Mouse (Mus musculus): ENCODE results near the gene Rbfox2. TPM values are rescaled to one million over a fixed set of nuclear protein-coding genes. Genes with fewer than 3 reads are reported as not detected.

Rbfox2 gene
- polyA plus RNA-seq, 1 experiment from 2014 or later: 16.8 TPM

DNA sequence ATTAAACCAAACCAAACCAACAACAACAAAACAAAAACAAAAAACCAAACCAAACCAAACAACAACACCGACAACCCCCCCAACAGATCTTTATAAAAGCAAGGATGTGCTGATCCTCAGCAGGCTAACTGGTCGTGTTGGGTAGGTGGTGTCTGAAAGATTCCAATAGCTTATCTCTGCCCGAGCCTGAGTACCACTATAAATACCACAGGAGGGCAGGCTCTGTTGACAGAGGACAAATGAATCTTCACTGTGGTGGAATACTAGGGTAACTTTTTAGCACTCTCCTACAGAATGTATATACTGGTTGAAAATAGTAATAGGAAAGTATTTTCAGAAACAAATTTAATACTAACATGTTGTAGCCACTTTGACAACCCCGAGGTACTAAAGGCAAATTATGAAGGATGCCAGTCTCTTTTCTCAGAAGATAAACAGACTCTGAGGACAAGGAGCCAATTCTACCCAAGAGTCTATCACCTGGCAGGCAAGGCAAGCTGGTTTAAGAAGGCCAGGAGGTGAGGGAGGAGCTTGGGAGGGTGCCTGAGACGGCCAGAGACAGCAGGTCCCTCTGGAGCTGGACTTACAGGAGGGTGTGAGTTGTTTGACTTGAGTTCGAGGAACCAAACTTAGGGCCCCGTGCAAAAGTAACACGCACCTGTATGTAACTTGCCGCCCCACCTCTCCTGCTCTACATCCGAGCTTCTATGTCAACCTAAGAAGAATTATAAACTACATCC lies 199.5 kb downstream of the Rbfox2 start:
- peaks cover 6% of the 10 kb centered on the region for H3K4me1 ChIP-seq (replicated peaks; ENCODE audit: control insufficient read depth, insufficient read depth, low read length)
- peak; percentile 41; the same call in 1 of the 2 replicates for TF ChIP-seq CTCF (IDR thresholded peaks at IDR 0.05; ENCODE audit: low read depth)
- no peak overlapping the region for H3K4me2 ChIP-seq (replicated peaks; ENCODE audit: low read depth)
- no peaks in the 10 kb centered on the region for H3K27me3 ChIP-seq (replicated peaks; ENCODE audit: control insufficient read depth, insufficient read depth, low read length)
- no peak overlapping the region for H3K4me3 ChIP-seq (ENCODE audit: low read depth, low read length)
- H3K9me3 ChIP-seq (ENCODE audit: control insufficient read depth): no peaks in the 10 kb centered on the region
- no peak overlapping the region for H3K9ac ChIP-seq (ENCODE audit: low read depth, low read length)
- no peak for ATAC-seq
- 58% methylated on average over 10 of the region's 10 CpGs for WGBS
- no peak overlapping the region for H3K27ac ChIP-seq (ENCODE audit: low read depth, low read length)
- 0 out of 2 replicates have a peak, but pooled peaks cover 5% of the 10 kb centered on the region for H3K36me3 ChIP-seq (ENCODE audit: control insufficient read depth, insufficient read depth)

DNA sequence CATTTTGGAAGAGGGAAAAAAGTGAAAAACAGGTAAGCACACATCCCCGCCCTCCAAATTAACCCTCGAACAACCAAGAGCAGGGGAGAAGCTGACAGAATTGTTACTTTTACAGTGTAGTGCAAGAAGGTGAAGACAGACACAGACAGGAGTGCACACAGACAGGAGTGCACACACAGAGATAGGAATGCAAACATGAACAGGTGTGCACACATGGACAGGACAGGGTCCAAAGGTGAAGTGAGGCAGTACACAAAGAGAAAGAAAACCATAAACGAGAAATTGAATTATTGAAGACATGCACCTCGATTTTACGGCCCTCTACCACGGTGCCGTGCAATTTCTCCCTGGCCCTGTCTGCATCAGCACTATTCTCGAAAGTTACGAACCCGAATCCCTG lies 201.5 kb downstream of the Rbfox2 start:
- peak; percentile 75 for ATAC-seq
- no peak overlapping the region for H3K9ac ChIP-seq (ENCODE audit: low read depth, low read length)
- no peaks in the 10 kb centered on the region for H3K27me3 ChIP-seq (replicated peaks; ENCODE audit: control insufficient read depth, insufficient read depth, low read length)
- peaks cover 6% of the 10 kb centered on the region for H3K4me1 ChIP-seq (replicated peaks; ENCODE audit: control insufficient read depth, insufficient read depth, low read length)
- H3K27ac ChIP-seq (ENCODE audit: low read depth, low read length): no peak overlapping the region
- H3K9me3 ChIP-seq (ENCODE audit: control insufficient read depth): no peaks in the 10 kb centered on the region
- no peak for TF ChIP-seq CTCF (IDR thresholded peaks at IDR 0.05; ENCODE audit: low read depth)
- 36% methylated on average over 10 of the region's 10 CpGs for WGBS
- H3K4me3 ChIP-seq (ENCODE audit: low read depth, low read length): no peak overlapping the region
- peak overlapping the region; percentile 27; the same call in 1 of the 2 replicates for H3K4me2 ChIP-seq (replicated peaks; ENCODE audit: low read depth)
- H3K36me3 ChIP-seq (ENCODE audit: control insufficient read depth, insufficient read depth): peaks cover 15% of the 10 kb centered on the region; the same call in 1 of the 2 replicates

DNA sequence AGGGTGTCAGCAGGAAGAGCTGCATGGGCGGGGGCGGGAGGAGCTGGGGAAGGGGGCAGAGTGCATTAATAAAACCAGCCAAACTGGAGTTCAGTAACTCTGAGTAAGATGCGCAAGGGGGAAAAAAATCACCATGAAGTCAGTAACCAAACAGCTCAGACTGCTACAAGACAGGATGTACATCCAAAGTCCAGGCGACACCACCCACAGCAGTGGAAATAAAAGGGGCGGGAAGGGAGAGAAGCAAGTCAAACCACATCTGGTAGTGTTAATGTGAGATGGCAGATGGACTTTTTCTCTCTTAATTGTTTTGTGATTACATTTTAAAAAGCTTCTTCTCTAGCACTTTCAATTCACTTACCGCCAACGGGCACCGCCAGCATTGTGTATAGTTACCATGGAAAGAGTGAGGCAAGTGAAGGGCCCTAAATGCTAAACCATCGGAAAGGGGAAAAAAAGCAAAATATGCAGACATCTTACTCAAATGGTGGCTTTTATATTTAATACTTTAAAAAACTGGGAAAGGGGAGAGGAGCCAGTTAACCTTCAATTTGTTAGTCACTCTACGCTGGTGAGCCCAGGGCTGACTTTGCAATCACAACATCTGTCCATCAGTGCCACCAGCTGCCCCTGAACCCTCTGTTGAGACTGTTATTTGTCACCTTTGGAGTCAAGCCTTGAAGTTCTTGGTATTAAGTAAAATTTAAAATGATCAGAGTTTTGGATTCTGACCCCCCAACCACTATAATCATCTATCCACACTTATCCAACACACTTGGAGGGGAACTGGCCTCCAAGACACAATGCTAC lies 202.2 kb downstream of the Rbfox2 start:
- Histone ChIP-seq H3K4me3 (ENCODE audit: low read depth, low read length) (no peak overlapping the region), H3K4me2 (replicated peaks; ENCODE audit: low read depth) (0 out of 2 replicates have a peak overlapping the region, but pooled peaks have one; percentile 17), H3K27me3 (replicated peaks; ENCODE audit: control insufficient read depth, insufficient read depth, low read length) (no peaks in the 10 kb centered on the region), H3K9ac (ENCODE audit: low read depth, low read length) (no peak overlapping the region), H3K36me3 (ENCODE audit: control insufficient read depth, insufficient read depth) (peaks cover 18% of the 10 kb centered on the region; the same call in 1 of the 2 replicates), H3K27ac (ENCODE audit: low read depth, low read length) (peak overlapping the region; percentile 73), H3K9me3 (ENCODE audit: control insufficient read depth) (no peaks in the 10 kb centered on the region), H3K4me1 (replicated peaks; ENCODE audit: control insufficient read depth, insufficient read depth, low read length) (peaks cover 6% of the 10 kb centered on the region)
- WGBS: 40% methylated on average over 10 of the region's 10 CpGs
- TF ChIP-seq CTCF (IDR thresholded peaks at IDR 0.05; ENCODE audit: low read depth): no peak
- peak; percentile 80 for ATAC-seq

DNA sequence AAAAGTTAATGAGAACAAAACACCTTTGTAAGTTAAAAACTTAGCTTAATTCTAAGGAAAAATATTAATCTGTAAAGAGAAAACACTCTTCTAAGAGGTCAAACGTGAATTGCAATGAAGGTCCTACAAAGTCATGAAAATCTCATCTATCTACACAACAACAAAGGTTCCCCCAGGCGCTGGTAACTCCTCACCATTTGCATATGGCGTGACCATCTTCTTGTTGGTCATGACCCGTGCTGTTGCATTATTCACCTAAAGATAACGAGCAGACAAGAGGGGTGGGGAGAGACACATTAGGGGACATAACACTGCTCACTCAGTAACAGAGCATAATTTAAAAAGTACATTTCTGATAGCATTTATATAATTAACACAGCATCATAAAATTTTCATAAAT lies 204.1 kb downstream of the Rbfox2 start:
- Histone ChIP-seq H3K9me3 (ENCODE audit: control insufficient read depth) (no peaks in the 10 kb centered on the region), H3K27ac (ENCODE audit: low read depth, low read length) (no peak overlapping the region), H3K36me3 (ENCODE audit: control insufficient read depth, insufficient read depth) (peaks cover 32% of the 10 kb centered on the region), H3K9ac (ENCODE audit: low read depth, low read length) (no peak overlapping the region), H3K4me3 (ENCODE audit: low read depth, low read length) (no peak overlapping the region), H3K4me1 (replicated peaks; ENCODE audit: control insufficient read depth, insufficient read depth, low read length) (peaks cover 4% of the 10 kb centered on the region), H3K4me2 (replicated peaks; ENCODE audit: low read depth) (no peak overlapping the region), H3K27me3 (replicated peaks; ENCODE audit: control insufficient read depth, insufficient read depth, low read length) (no peaks in the 10 kb centered on the region)
- WGBS: 93% methylated on average over 5 of the region's 5 CpGs
- TF ChIP-seq CTCF (IDR thresholded peaks at IDR 0.05; ENCODE audit: low read depth): no peak
- ATAC-seq: no peak

DNA sequence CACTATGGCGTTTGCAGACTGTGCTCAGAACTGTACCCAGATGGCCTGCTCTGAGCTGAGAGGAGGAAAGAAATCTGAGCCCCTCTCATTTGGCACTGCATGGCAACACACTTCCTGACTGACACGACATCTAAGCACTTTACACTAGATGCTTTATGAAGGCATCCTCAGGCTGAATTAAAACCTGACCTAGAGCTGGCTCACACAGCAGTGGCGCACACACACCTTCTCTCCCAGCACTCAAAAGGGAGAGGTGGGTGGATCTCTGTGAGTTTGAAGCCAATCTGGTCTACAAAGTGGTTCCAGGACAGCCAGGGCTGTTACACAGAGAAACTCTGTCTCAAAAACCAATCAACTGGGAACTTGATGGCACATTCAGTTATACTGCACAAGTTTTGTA lies 207.0 kb downstream of the Rbfox2 start:
- Histone ChIP-seq H3K4me1 (replicated peaks; ENCODE audit: control insufficient read depth, insufficient read depth, low read length) (peaks cover under 1% of the 10 kb centered on the region; the same call in 1 of the 2 replicates), H3K4me2 (replicated peaks; ENCODE audit: low read depth) (no peak overlapping the region), H3K27me3 (replicated peaks; ENCODE audit: control insufficient read depth, insufficient read depth, low read length) (no peaks in the 10 kb centered on the region), H3K27ac (ENCODE audit: low read depth, low read length) (no peak overlapping the region), H3K9me3 (ENCODE audit: control insufficient read depth) (no peaks in the 10 kb centered on the region), H3K9ac (ENCODE audit: low read depth, low read length) (no peak overlapping the region), H3K4me3 (ENCODE audit: low read depth, low read length) (no peak overlapping the region), H3K36me3 (ENCODE audit: control insufficient read depth, insufficient read depth) (peaks cover 41% of the 10 kb centered on the region)
- ATAC-seq: no peak
- WGBS: 87% methylated on average over 3 of the region's 3 CpGs
- no peak for TF ChIP-seq CTCF (IDR thresholded peaks at IDR 0.05; ENCODE audit: low read depth)

DNA sequence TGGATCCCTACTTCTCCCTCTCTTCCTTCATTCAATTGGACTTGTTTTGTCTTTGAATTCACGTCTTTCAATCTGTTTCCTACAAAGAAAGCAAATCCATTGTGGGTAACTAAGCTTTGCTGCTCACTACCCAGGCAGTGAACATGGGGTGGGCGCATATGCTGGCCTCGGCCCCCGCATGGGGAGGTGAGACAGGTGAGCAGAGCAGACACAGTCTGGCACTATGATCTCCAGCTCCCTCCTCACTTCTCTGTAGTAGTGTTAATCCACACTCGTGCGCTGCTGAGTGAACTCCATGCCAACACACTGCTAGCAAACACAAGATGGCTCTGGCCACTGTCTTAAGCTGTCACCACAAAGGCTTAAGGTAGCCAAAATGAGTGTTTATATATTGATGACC lies 209.4 kb downstream of the Rbfox2 start:
- H3K9me3 ChIP-seq (ENCODE audit: control insufficient read depth): no peaks in the 10 kb centered on the region
- peaks cover 52% of the 10 kb centered on the region for H3K36me3 ChIP-seq (ENCODE audit: control insufficient read depth, insufficient read depth)
- no peaks in the 10 kb centered on the region for H3K4me1 ChIP-seq (replicated peaks; ENCODE audit: control insufficient read depth, insufficient read depth, low read length)
- no peak for TF ChIP-seq CTCF (IDR thresholded peaks at IDR 0.05; ENCODE audit: low read depth)
- no peak for ATAC-seq
- H3K9ac ChIP-seq (ENCODE audit: low read depth, low read length): no peak overlapping the region
- H3K27ac ChIP-seq (ENCODE audit: low read depth, low read length): no peak overlapping the region
- no peak overlapping the region for H3K4me3 ChIP-seq (ENCODE audit: low read depth, low read length)
- no peak overlapping the region for H3K4me2 ChIP-seq (replicated peaks; ENCODE audit: low read depth)
- WGBS: 94% methylated on average over 6 of the region's 6 CpGs
- no peaks in the 10 kb centered on the region for H3K27me3 ChIP-seq (replicated peaks; ENCODE audit: control insufficient read depth, insufficient read depth, low read length)

All from intestine, postnatal 0 days (tissue).